Mouse (Mus musculus) monocyte, adult 2 months (primary cell): ENCODE data around the gene Chst1.

Source experiments
- DNase-seq, 2 experiments: peaks; one replicate each; pipeline ENCODE4 v3.0.0; 2022; ENCODE audit warnings: low spot score in 2 of 2, low read depth in 1 of 2

Gene Chst1

GRCm38 (mm10) chr2:92599487-92600347, at the start of gene Chst1:
Chst1 (plus strand) TSS chr2:92599707.
- no peak for DNase-seq

- no peak for DNase-seq
These were observed 49.5 kb upstream of the Chst1 start for GRCm38 (mm10) chr2:92550051-92550450.

- no peak for DNase-seq
These were observed 45.0 kb upstream of the Chst1 start for GRCm38 (mm10) chr2:92554536-92554935.

GRCm38 (mm10) chr2:92562930-92563329, 36.6 kb upstream of the Chst1 start:
- peak in 1 of 2 experiments; percentile 10 for DNase-seq

GRCm38 (mm10) chr2:92570623-92571022, 28.9 kb upstream of the Chst1 start:
- DNase-seq: no peak

GRCm38 (mm10) chr2:92577824-92578223, 21.7 kb upstream of the Chst1 start:
- no peak for DNase-seq

GRCm38 (mm10) chr2:92581302-92581701, 18.2 kb upstream of the Chst1 start:
- DNase-seq: no peak

- no peak for DNase-seq
These were observed 16.9 kb upstream of the Chst1 start for GRCm38 (mm10) chr2:92582596-92582995.

- no peak for DNase-seq
These were observed 11.7 kb upstream of the Chst1 start for GRCm38 (mm10) chr2:92587806-92588205.

GRCm38 (mm10) chr2:92594929-92595730, 4.4 kb upstream of the Chst1 start:
- DNase-seq: no peak

- DNase-seq: no peak
These were observed 2.2 kb upstream of the Chst1 start for GRCm38 (mm10) chr2:92597291-92597690.

GRCm38 (mm10) chr2:92598941-92599486, 493 bp upstream of the Chst1 start:
- no peak for DNase-seq

- DNase-seq: no peak
These were observed 802 bp downstream of the Chst1 start for GRCm38 (mm10) chr2:92600348-92600670.

- no peak for DNase-seq
These were observed 1.7 kb downstream of the Chst1 start for GRCm38 (mm10) chr2:92601246-92601645.

- DNase-seq: no peak
These were observed 2.6 kb downstream of the Chst1 start for GRCm38 (mm10) chr2:92602073-92602472.

- DNase-seq: no peak
These were observed 4.1 kb downstream of the Chst1 start for GRCm38 (mm10) chr2:92603591-92603990.

- DNase-seq: no peak
These were observed 5.1 kb downstream of the Chst1 start for GRCm38 (mm10) chr2:92604565-92604964.

GRCm38 (mm10) chr2:92605995-92606394, 6.5 kb downstream of the Chst1 start:
- DNase-seq: no peak

GRCm38 (mm10) chr2:92607153-92607552, 7.6 kb downstream of the Chst1 start:
- DNase-seq: no peak

GRCm38 (mm10) chr2:92607592-92607991, 8.1 kb downstream of the Chst1 start:
- DNase-seq: no peak

- no peak for DNase-seq
These were observed 8.6 kb downstream of the Chst1 start for GRCm38 (mm10) chr2:92608013-92608619.
